Mouse (Mus musculus): ENCODE measurements around the gene Fbrsl1. TPM values are rescaled to one million over a fixed set of nuclear protein-coding genes. Genes with fewer than 3 reads are reported as not detected.
A peak's percentile ranks its signal among the peaks of the same experiment; 100 is the strongest.

Gene Fbrsl1
- 14.8 and 15.5 TPM in 2 replicates for polyA plus RNA-seq (2015; fragmentation: Nextera tagmentation; extraction: Ambion mirVana)

GRCm38 (mm10) chr5:110448436-110449134 lies at the start of gene Fbrsl1:
Fbrsl1 (minus strand) TSS chr5:110448503.
- 2% methylated on average over 35 of the region's 46 CpGs for WGBS
- Histone ChIP-seq H3K27ac (peak within 1 kb of the TSS; percentile 60), H3K4me2 (peak within 1 kb of the TSS; percentile 96), H3K9ac (peak within 1 kb of the TSS; percentile 95), H3K36me3 (no peaks in the 10 kb centered on the region), H3K4me3 (peak within 1 kb of the TSS; percentile 98), H3K4me1 (peaks cover 32% of the 10 kb centered on the region), H3K9me3 (no peaks in the 10 kb centered on the region), H3K27me3 (no peaks in the 10 kb centered on the region)
- ATAC-seq (ENCODE audit: insufficient number of reproducible peaks, insufficient read depth, low FRiP score, low TSS enrichment, low read depth), result peak; percentile 94

- H3K4me1 ChIP-seq, result peaks cover 20% of the 10 kb centered on the region
- H3K27me3 ChIP-seq, result peaks cover 4% of the 10 kb centered on the region; the same call in 1 of the 2 replicates
- H3K4me3 ChIP-seq, result no peak overlapping the region
- ATAC-seq (ENCODE audit: insufficient number of reproducible peaks, insufficient read depth, low FRiP score, low TSS enrichment, low read depth), result no peak
- no peak overlapping the region for H3K9ac ChIP-seq
- no peaks in the 10 kb centered on the region for H3K36me3 ChIP-seq
- no peak overlapping the region for H3K27ac ChIP-seq
- WGBS, result 68% methylated on average over 10 of the region's 10 CpGs
- no peak overlapping the region for H3K4me2 ChIP-seq
- no peaks in the 10 kb centered on the region for H3K9me3 ChIP-seq
These were observed 49.8 kb upstream of the Fbrsl1 start for GRCm38 (mm10) chr5:110498071-110498470.

GRCm38 (mm10) chr5:110497556-110497955 lies 49.3 kb upstream of the Fbrsl1 start:
- ATAC-seq (ENCODE audit: insufficient number of reproducible peaks, insufficient read depth, low FRiP score, low TSS enrichment, low read depth), result no peak
- no peaks in the 10 kb centered on the region for H3K36me3 ChIP-seq
- WGBS, result 79% methylated on average over 5 of the region's 5 CpGs

DNA sequence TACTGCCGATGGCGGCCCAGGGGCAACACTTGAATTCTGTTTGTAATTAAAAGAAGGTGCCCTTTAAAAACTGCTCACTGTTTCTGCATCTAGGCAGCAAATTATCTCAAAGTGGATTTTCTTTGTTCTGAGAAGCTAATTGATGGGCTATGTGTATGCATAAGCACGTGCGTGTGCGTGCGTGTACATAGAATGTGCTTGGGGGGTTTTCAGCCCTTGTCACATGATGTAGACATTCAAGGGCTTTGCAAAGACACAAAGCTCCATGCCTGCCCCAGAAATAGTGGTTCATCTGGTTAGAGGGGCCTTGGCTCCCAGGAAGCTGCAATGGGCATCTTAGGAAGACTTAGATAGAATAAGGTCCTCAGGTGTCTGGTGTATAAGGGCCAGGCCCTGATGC lies 46.7 kb upstream of the Fbrsl1 start:
- WGBS, result 54% methylated on average over 6 of the region's 6 CpGs
- Histone ChIP-seq H3K4me3 (no peak overlapping the region), H3K36me3 (no peaks in the 10 kb centered on the region), H3K4me2 (no peak overlapping the region), H3K9me3 (no peaks in the 10 kb centered on the region), H3K27me3 (no peaks in the 10 kb centered on the region; the same call in 1 of the 2 replicates), H3K4me1 (peaks cover 20% of the 10 kb centered on the region), H3K9ac (no peak overlapping the region), H3K27ac (0 out of 2 replicates have a peak overlapping the region, but pooled peaks have one; percentile 63)
- ATAC-seq (ENCODE audit: insufficient number of reproducible peaks, insufficient read depth, low FRiP score, low TSS enrichment, low read depth), result no peak

More at GRCm38 (mm10) chr5:110497556-110497955, 49.3 kb upstream of the Fbrsl1 start:
- Histone ChIP-seq H3K4me1 (peaks cover 20% of the 10 kb centered on the region), H3K27me3 (peaks cover 4% of the 10 kb centered on the region; the same call in 1 of the 2 replicates), H3K4me2 (no peak overlapping the region), H3K27ac (no peak overlapping the region), H3K4me3 (no peak overlapping the region), H3K9ac (no peak overlapping the region), H3K9me3 (no peaks in the 10 kb centered on the region)

DNA sequence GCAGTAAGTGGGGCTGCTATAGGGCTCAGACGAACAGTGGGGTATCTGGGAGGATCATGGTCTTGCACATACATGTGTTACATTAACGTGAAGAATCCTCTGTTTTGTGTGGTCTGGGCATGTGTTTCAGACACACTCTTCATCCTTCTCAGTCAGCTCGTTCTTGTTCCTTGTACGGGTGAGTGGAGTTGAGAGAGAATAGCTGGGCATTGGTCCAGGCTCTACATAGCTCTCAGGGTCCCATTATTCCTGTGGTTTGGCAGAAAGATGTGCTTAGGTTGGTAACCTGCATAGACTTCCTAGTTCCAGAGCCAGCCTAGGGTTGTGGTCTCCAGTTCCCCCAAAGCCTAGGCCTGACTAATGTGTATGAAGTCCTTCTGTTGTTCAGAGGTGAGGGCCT lies 46.1 kb upstream of the Fbrsl1 start:
- H3K9ac ChIP-seq, result no peak overlapping the region
- peaks cover 20% of the 10 kb centered on the region for H3K4me1 ChIP-seq
- H3K4me3 ChIP-seq, result no peak overlapping the region
- no peak overlapping the region for H3K4me2 ChIP-seq
- H3K36me3 ChIP-seq, result no peaks in the 10 kb centered on the region
- H3K27ac ChIP-seq, result peak overlapping the region; percentile 63
- no peak for ATAC-seq (ENCODE audit: insufficient number of reproducible peaks, insufficient read depth, low FRiP score, low TSS enrichment, low read depth)
- H3K9me3 ChIP-seq, result no peaks in the 10 kb centered on the region
- H3K27me3 ChIP-seq, result no peaks in the 10 kb centered on the region; the same call in 1 of the 2 replicates
- 41% methylated on average over 4 of the region's 4 CpGs for WGBS

DNA sequence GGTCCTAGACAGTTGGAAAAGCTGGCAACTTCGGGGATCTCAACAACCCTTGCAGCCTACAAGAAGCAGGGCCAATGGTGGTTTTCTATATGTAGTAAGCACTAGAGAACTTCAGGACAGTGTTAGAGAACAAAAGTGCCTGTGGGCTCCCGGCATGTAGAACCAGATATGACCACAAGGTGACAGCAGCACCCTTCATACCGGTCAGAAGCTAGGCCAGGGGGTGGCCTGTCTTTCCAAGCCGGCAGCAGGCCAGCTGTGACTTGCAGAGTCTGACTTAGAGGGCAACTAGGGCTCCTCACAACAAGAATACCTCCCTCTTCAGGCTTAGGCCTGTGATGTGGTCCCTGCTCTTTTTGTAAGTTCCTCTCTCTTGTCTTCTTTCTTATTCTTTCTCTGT lies 45.5 kb upstream of the Fbrsl1 start:
- H3K9me3 ChIP-seq, result no peaks in the 10 kb centered on the region
- WGBS, result 7% methylated on average over 4 of the region's 4 CpGs
- peak; percentile 56; the same call in 1 of the 2 replicates for ATAC-seq (ENCODE audit: insufficient number of reproducible peaks, insufficient read depth, low FRiP score, low TSS enrichment, low read depth)
- H3K27me3 ChIP-seq, result no peaks in the 10 kb centered on the region
- no peaks in the 10 kb centered on the region for H3K36me3 ChIP-seq
- H3K4me3 ChIP-seq, result no peak overlapping the region
- peaks cover 20% of the 10 kb centered on the region for H3K4me1 ChIP-seq
- H3K27ac ChIP-seq, result peak overlapping the region; percentile 63; the same call in 1 of the 2 replicates
- no peak overlapping the region for H3K9ac ChIP-seq
- H3K4me2 ChIP-seq, result no peak overlapping the region

GRCm38 (mm10) chr5:110489639-110490038 lies 41.3 kb upstream of the Fbrsl1 start:
- no peak for ATAC-seq (ENCODE audit: insufficient number of reproducible peaks, insufficient read depth, low FRiP score, low TSS enrichment, low read depth)
- Histone ChIP-seq H3K4me2 (no peak overlapping the region), H3K4me1 (peaks cover 13% of the 10 kb centered on the region), H3K27ac (no peak overlapping the region), H3K27me3 (no peaks in the 10 kb centered on the region), H3K4me3 (no peak overlapping the region), H3K36me3 (no peaks in the 10 kb centered on the region), H3K9ac (no peak overlapping the region), H3K9me3 (no peaks in the 10 kb centered on the region)
- 48% methylated on average over 4 of the region's 4 CpGs for WGBS

DNA sequence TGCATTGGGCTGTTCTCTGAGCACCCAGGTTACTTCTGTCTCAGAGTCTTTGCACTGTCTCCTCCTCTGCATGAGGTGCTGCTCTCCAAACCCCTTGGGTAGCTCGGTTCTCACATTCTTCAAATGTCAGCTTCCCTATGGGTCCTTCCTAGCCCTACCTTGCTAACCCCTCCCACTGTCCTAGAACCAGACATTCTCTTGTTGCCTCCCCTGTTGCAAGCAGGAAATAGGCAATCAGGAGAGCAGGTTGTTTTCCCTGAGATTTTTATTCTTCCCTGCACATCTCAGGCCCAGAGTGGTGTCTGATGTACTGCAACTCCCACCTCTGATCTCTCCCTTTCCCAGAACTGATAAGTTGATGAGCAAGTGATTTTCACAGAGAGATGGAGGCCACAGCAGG lies 39.6 kb upstream of the Fbrsl1 start:
- 42% methylated on average over 1 of the region's 1 CpGs for WGBS
- Histone ChIP-seq H3K9ac (no peak overlapping the region), H3K9me3 (no peaks in the 10 kb centered on the region), H3K27ac (no peak overlapping the region), H3K4me3 (no peak overlapping the region), H3K36me3 (no peaks in the 10 kb centered on the region), H3K4me2 (no peak overlapping the region), H3K27me3 (0 out of 2 replicates have a peak, but pooled peaks cover 3% of the 10 kb centered on the region), H3K4me1 (peaks cover 5% of the 10 kb centered on the region; the same call in 1 of the 2 replicates)
- ATAC-seq (ENCODE audit: insufficient number of reproducible peaks, insufficient read depth, low FRiP score, low TSS enrichment, low read depth), result no peak

DNA sequence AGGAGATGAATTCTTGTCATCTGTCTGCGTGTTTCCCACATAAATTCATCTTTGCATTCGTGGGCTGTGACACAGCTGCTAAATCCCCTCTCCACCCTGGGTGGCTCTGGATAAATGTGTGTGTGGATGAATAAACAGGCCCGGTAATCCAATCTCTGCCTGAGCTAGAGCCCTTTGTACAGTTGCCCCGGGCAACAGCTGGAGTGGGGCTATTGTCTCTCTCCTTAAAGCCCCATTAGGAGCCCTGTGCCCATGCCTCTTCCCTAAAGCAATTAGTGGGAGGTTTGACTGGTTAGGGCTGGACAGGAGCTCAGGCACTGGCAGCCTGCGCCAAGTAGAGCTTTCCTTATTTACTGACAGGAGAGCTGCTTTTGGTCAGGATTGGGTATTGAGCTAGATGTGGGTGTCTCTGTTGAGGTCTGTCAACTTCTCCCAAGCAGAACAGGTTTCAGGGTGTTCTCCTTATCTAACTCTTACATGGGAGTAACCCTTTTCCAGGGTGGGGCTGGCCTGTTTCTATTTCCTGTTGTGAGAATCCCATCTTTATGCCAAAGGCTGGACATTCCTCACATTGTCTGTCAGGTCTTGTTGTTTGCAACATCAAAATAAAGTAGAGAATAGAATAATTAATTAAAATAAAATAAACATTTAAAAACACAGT lies 38.5 kb upstream of the Fbrsl1 start:
- ATAC-seq (ENCODE audit: insufficient number of reproducible peaks, insufficient read depth, low FRiP score, low TSS enrichment, low read depth), result no peak; the same call in 1 of the 2 replicates
- 12% methylated on average over 5 of the region's 5 CpGs for WGBS
- no peak overlapping the region for H3K27ac ChIP-seq

GRCm38 (mm10) chr5:110484711-110485110 lies 36.4 kb upstream of the Fbrsl1 start:
- Histone ChIP-seq H3K4me3 (no peak overlapping the region), H3K27ac (no peak overlapping the region), H3K4me2 (no peak overlapping the region), H3K27me3 (peaks cover 26% of the 10 kb centered on the region), H3K4me1 (peaks cover 5% of the 10 kb centered on the region; the same call in 1 of the 2 replicates), H3K36me3 (no peaks in the 10 kb centered on the region), H3K9ac (no peak overlapping the region), H3K9me3 (no peaks in the 10 kb centered on the region)
- no peak for ATAC-seq (ENCODE audit: insufficient number of reproducible peaks, insufficient read depth, low FRiP score, low TSS enrichment, low read depth)
- 81% methylated on average over 3 of the region's 3 CpGs for WGBS

More for the DNA sequence above, 38.5 kb upstream of the Fbrsl1 start:
- Histone ChIP-seq H3K27me3 (peaks cover 8% of the 10 kb centered on the region), H3K9ac (no peak overlapping the region), H3K4me3 (no peak overlapping the region), H3K4me2 (no peak overlapping the region), H3K36me3 (no peaks in the 10 kb centered on the region), H3K4me1 (peaks cover 5% of the 10 kb centered on the region; the same call in 1 of the 2 replicates), H3K9me3 (no peaks in the 10 kb centered on the region)

DNA sequence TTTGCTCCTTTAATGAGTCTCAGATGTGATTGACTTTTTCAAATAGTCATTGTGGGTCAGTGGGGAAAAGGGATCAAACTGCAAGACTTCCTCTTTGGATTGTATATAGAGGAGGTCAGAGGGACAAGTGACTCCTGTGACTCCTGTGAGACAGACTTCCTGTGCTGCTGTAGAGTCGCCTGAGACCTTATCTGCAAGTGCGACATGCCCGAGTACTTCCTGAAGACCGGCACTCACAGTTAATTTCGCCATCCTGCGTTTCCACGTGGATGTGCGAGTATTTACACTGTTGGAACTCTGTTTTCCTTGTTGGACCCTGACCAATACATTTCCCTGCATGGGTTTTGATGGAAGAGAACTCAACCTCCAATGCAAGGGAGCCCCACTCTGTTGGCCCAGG lies 30.9 kb upstream of the Fbrsl1 start:
- no peak overlapping the region for H3K4me2 ChIP-seq
- H3K27ac ChIP-seq, result no peak overlapping the region
- no peaks in the 10 kb centered on the region for H3K4me1 ChIP-seq
- no peak for ATAC-seq (ENCODE audit: insufficient number of reproducible peaks, insufficient read depth, low FRiP score, low TSS enrichment, low read depth)
- peaks cover 34% of the 10 kb centered on the region for H3K27me3 ChIP-seq
- 45% methylated on average over 8 of the region's 8 CpGs for WGBS
- H3K36me3 ChIP-seq, result no peaks in the 10 kb centered on the region
- H3K4me3 ChIP-seq, result no peak overlapping the region
- H3K9me3 ChIP-seq, result no peaks in the 10 kb centered on the region
- no peak overlapping the region for H3K9ac ChIP-seq
